Mouse (Mus musculus): ENCODE results near the gene Vmn1r165.
"Not testable (repeated sequence)": the region's sequence is repeated elsewhere in the genome, so short reads cannot be mapped to it uniquely, and the experiment has no call there.

The Vmn1r165 gene

DNA sequence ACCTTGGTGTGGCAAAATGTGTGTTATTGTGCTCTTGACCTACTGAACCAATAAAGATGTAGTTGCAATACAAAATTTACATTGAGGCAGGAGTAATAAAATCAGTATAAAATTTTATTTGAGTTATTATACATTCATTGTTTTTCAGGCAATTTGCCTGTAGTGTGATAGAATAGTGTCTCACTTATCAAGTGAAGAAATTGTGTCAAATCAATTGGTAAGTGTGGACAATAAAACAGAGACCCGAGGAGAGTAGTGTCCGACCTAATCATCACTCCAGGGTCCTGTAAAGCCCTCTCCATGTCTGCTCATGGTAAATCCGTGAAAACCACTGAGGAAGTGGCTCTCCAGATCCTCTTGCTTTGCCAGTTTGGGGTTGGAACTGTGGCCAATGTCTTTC, at the start of gene Vmn1r165:
Gene Vmn1r165, plus strand, starts transcription at position 301 of the 400 bp plus-strand sequence.
- DNase-seq (ENCODE audit: low spot score) = not testable (repeated sequence)

DNA sequence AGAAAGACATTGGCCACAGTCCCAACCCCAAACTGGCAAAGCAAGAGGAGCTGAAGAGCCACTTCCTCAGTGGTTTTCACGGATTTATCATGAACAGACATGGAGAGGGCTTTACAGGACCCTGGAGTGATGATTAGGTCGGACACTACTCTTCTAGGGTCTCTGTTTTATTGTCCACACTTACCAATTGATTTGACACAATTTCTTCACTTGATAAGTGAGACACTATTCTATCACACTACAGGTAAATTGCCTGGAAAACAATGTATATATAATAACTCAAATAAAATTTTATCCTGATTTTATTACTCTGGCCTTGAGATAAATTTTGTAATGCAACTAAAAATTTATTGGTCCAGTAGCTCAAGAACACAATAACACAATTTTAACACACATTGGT, 34.5 kb downstream of the Vmn1r165 start, which contains the start of gene Vmn1r166:
Gene Vmn1r166, minus strand, starts transcription at position 101 of the 400 bp plus-strand sequence.
- not testable (repeated sequence) for DNase-seq (ENCODE audit: low spot score)

All from embryo, embryonic 10.5 days (tissue).